Mouse (Mus musculus) embryo, embryonic 10.5 days (tissue): ENCODE measurements around the gene Mmp19.
A peak's percentile ranks its signal among the peaks of the same experiment; 100 is the strongest.
"Not testable (repeated sequence)": the region's sequence is repeated elsewhere in the genome, so short reads cannot be mapped to it uniquely, and the experiment has no call there.

Experiments used
- DNase-seq: peaks from one replicate; pipeline ENCODE4 v3.0.0-alpha.2; 2015; ENCODE audit warnings: low spot score

The Mmp19 gene

DNA sequence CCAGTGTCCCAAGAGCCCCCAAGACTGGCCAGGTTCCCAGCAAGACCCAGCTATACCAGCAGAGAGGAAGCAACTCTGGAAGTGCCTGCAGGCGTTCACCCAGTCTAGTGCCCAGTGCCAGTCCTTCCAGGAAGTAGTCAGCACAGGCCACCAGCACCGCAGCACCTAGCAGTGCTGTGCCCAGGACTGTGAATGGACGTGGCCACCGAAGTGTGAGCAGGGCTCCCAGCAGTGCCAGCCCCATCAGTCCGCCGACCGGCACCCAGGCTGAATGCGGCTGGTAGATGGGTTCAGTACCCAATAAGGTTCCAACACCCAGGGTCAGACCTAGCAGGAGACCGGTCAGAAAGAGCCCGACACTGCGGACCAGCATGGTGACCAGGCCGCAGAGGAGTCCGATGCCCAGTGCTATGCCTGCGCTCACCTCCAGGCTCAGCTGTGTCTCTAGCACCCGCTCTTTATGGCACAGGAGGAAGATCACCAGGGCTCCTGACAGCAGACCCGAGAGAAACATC is 11.3 kb downstream of the Mmp19 start:
- no peak for DNase-seq

DNA sequence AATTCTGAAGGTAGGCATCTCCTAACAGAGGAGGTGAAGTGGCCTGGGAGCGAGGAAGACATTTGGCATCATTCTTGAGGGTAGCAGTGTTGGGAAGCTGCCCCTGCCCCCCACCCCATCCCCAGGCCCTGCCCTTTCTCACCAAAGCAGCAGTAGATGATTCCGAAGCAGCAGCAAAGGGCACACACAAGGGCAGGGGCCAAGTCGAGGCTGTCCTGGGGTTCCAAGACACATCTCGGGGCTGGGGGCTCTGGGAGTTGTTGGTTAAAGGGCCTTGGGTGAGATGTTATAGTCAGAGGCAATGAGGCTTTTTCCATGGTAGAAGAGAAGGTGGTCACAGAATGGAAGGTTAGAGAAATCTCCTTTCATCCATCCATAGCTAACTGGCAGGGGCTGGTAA is 12.2 kb downstream of the Mmp19 start:
- DNase-seq: no peak

DNA sequence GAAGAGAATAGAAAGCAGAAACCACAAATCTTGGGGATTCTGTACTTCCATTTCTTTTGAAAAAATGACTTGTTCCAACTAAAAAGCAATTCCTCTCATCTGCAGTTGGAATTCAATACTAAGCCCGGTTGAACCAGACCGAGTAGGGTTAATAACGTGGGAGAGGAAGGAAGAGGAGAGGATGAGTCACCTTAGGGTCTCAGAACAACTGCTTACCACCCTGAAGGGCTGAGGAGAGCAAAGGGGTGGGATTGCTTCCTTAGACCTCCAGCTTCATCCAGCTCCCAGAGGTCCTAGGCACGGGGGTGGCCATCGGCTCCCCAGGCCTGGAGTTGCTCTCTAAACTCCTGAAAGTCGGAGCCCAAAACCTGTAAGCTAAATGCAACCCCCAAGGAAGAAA is 12.7 kb downstream of the Mmp19 start:
- no peak for DNase-seq

DNA sequence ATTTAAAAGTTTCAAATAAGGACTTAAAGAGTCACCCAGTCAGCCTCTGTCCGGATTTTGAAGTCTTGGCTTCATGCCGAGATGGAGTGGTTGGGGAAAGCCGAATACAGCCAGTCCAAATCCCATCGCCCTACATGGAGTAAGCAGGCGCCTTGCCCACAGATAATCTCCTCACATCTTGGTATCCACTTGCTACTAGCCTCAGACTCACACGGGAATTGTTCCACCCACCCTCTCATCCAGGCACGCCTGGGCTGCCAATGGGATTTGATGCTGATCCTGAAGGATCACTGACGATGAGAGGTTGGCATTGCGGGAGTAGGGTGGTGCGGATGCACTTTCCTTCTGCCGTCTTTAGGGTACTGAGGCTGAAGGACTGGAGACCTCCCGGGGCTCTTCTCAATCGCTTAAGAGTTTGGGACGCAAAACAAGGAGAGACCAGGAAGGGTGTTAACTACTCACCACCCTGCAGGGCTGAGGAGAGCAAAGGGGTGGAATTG is 13.1 kb downstream of the Mmp19 start, which contains the start of gene Dnajc14:
Dnajc14 (plus strand) TSS at position 292 of the 500 bp plus-strand sequence.
- DNase-seq: peak; percentile 72

DNA sequence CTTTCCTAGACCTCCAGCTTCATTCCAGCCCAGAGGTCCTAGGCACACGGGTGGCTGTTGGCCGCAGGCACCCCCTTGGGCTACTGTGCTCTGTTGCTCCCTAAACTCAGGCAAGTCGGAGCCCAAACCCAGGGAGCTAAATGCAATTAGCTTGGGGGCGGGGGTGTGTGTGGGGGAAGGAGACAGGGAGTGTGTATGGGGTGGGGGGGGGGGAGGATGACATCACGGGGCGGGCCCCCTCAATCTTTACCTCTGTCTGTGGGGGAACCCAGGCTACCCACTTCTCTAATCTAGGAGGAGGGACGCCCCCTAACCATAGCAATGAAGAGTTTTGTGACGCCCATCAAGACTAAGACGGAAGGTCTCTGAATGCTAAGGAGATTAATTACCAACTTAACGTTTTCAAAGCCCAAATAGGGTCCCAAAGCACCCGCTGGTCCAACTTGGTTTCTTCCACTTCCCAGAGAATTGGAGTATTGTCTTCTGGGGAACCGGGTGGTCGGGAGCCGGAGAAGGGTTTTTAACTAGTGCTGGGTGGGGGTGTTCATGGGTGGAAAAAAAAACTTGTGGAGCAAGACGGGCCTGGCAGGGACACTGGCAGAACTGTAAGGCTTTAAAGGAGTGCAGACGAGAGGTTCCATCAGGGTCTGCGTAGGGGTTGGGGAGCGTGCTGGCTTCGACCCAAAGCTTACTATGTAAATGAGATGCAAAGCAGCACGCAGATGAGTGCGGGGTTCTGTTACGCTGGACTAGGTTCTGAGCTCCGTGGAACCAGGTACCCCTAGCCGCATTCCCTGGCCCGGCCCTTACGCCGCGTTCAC is 13.8 kb downstream of the Mmp19 start, which contains the start of gene Tmem198b:
Tmem198b (minus strand) TSS at position 100 of the 821 bp plus-strand sequence.
- peak; percentile 85 for DNase-seq

DNA sequence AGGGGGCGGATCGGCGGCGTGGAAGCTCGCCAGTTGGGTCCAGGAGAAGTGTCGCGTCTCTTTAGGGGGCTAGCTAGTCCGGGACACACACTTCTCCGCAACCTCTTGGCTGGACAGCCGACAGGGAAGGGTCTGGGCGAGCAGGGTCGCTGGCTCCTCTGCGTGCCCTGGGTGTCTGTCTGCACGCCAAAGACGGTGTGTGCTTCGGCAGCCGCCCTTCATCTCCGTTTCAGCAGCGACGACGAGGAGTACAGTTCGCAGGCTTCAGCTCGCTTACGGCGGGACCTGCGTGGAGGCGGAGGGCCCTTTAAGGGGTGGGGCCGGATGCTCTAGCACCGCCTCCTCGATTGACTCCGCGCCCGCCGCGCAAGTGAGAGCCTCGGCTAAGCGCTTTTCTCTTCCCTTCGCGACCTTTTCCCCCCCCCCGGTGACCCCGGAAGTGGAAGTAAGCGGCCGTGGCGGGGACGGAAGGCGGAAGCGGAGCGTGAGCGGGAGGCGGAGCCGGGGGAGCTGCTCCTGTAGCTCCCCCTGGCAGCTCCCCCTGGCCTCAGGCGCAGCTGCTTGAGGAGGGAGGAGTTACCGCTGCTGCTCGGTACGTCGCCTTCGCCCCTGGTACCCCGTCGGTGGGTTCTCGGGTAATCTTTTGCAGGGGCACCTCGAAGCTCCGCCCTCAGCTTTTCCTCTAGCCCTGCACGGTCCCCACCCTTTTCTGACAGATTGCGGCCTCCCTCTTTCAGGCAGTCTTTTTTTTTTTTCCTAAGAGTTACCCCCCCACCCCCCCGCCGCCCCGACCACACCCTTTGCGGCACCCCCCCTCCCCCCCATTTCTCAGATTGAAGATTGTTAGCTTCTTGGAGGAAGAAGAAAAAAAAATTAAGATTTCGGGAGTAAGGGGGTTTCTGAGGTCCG is 14.6 kb downstream of the Mmp19 start:
- peak; percentile 99 for DNase-seq

DNA sequence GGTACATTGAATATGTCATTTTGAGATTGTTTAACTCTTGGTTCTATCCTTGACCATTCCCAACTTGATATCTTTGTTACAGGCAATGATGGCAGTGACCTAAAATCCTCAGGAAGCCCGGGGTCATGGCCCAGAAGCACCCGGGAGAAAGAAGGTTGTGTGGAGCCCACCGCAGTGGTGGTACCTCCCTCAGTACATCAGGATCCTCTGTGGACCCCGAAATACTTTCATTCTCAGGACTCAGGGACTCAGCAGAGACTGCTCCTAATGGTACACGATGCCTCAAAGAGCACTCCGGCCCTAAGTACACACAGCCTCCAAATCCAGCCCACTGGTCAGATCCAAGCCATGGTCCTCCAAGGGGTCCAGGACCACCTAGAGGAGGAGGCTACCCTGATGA is 15.4 kb downstream of the Mmp19 start:
- peak; percentile 13 for DNase-seq

DNA sequence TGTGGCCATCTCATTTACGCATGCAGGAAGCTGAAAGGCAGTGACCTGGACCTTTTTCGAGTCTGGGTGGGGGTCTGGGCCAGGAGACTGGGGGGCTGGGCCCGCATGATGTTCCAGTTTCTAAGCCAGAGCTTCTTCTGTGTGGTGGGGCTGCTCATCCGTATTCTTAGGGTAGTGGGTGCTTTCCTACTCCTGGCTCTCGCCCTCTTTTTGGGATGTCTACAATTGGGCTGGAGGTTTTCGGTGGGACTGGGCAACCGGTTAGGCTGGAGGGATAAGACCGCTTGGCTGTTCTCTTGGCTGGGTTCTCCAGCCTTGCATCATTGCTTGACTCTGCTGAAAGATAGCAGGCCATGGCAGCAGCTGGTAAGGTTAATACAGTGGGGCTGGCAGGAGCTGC is 16.3 kb downstream of the Mmp19 start:
- DNase-seq: no peak

DNA sequence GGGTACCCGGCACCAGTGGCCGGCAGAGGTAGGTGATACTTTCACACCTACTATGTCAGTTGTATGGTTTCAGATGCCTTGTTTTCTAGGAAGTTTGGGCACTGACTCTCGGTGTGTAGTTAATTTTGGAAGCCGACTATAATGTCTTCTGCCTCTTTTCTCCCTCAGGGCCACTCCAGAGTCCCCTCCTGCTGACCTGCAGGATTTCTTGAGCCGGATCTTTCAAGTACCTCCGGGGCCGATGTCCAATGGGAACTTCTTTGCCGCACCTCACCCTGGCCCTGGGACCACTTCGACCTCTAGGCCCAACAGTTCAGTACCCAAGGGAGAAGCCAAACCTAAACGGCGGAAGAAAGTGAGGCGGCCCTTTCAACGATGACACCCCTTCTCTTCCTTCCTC is 26.3 kb downstream of the Mmp19 start, which contains the start of gene Sarnp:
Sarnp (plus strand) TSS at position 301 of the 400 bp plus-strand sequence.
- DNase-seq: no peak

DNA sequence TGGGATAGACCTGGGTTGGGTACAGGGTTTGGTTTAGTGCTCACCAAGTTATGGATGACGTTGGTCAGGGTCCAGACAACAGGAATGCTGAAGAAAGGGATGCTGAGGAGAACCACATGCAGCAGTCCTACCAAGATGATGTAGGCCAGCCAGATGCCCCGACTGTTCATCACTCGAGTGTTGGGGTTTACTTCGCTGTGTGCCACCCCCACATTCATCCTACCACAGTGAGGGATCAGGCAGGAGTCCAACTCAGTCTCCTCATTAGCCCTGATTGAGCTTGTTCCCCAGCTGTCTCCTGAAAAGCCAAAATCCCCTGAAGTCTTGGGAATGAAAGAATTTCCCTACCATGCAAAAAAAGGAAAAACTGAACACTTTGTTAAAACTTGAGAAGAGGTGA is 29.5 kb downstream of the Mmp19 start:
- DNase-seq: no peak

DNA sequence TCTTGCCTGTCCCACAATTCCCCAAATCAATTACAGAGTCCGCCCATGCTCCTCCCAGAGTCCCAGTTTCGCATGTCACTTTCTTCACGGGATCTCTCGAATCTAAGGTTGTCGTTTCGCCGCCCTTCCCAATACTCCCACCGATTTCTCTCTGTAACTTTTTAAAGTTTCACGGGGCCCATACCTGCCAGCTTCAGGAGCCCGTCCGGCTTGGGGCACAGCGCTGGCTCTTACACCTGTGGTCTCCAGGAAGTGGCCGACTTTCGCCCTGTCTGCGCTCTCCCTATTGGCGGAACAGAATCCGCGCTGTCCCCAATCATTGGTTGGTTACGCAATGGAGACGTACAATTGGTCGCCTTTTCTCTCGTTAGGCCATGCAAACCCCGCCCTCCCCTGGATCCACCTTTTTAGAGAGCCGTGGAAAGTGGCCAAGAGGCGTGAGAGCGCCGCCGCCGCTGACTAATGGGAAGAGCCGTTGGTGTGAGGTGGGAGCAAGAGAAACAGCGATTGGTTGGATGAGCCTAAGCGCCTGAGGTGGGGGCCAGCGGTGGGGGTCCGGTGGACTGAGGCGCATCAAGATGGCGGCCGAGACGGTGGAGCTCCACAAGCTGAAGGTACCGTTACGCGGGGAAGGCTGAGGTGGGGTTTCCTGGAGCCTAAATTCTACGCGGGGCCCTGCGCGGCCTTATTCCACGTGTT is 30.8 kb downstream of the Mmp19 start, which contains the start of gene Ormdl2:
Ormdl2 (minus strand) TSS at position 288 of the 699 bp plus-strand sequence.
- DNase-seq: peak; percentile 100

DNA sequence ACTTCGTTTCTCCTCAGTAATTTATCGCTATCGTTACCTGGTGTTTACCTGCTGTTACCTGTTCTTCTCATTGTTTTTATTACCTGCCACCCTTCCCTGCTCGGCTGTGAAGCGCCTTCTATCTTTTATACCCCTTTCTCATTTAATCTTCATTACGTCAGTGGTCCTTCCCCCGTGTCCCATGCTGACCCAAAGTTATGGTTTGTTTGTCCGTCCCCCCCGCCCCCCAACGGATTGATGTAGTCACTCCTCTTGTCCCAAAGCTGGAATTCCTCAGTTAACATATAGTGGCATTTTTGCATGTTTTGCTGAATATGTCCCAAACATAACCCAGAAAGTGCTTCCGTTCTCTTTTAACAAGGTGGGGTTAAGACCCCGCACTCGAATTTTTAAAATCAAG is 31.4 kb downstream of the Mmp19 start:
- DNase-seq: peak; percentile 29

DNA sequence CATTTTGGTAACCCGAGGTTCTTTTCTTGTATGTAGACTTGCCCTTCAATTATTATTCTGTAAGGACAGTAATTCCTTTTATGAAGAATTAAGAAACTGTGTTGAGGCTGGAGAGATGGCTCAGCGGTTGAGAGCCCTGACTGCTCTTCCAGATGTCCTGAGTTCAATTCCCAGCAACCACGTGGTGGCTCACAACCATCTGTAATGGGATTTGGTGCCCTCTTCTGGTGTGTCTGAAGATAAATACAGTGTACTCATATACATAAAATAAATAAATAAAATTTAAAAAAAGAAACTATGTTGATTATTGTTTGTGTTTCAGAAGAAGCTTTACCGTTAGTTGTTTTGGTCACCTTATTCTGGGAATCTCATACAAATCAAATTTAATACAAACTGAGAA is 32.4 kb downstream of the Mmp19 start:
- DNase-seq: not testable (repeated sequence)

DNA sequence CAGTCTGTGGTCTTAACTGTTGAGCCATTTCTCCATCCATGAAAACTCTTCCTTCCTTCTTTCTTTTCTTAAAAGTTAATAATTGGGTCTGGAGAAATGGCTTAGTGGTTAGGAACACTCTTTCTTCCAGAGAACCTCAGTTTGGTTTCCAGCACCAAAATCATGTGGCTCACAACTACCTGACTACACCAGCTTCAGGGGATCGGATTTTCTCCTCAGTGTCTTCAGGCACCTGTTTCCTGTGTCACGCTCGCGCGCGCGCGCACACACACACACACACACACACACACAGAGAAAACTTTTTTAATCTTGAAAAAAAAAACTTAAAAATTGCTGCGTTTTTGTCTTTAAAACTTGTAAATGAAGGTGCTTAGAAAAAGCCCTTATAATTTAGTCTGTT is 33.1 kb downstream of the Mmp19 start:
- no peak for DNase-seq

DNA sequence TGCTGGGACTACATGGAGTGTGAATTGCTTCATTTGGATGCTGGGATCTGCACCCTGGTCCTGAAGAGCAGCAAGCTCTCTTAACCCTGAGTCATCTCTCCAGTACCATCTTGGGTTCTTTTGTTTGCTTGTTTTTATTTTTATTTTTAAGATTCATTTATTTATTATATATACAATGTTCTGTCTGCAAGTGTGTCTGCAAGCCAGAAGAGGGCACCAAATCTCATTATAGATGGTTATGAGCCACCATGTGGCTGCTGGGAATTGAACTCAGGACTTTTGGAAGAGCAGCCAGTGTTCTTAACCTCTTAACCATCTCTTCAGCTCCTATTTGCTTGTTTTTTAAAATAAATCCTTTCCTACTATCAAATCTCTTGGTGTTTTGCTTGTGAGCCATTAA is 46.7 kb downstream of the Mmp19 start:
- no peak for DNase-seq

DNA sequence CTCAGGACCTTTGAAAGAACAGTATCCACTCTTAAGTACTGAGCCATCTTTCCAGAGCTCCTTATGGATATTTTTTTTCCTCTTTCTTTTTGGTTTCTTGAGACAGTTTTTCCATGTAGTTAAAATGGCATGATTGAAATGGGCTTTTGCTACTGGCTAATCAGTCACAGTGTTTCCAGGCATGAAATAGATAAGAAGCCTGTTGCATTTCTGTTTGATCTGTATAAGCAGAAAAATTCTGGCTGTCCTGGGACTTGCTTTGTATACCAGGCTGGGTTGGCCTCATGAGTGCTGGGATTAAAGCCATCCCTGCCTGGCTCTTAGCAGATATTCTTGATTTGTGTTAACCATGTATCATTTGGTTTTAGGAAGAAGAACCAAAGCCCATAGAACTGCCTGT is 48.7 kb downstream of the Mmp19 start:
- no peak for DNase-seq

DNA sequence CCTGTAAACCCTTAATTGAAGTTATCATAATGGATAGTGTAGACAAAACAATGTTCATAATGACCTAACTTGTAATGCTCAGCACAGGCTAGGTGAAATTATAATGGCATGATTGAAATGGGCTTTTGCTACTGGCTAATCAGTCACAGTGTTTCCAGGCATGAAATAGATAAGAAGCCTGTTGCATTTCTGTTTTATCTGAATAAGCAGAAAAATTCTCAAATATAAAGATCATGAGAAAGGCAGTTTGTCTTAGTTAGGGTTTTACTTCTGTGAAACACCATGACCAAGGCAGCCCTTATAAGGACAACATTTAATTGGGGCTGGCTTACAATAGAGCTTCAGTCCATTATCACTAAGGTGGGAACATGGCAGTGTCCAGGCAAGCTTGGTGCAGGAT is 49.9 kb downstream of the Mmp19 start:
- no peak for DNase-seq

DNA sequence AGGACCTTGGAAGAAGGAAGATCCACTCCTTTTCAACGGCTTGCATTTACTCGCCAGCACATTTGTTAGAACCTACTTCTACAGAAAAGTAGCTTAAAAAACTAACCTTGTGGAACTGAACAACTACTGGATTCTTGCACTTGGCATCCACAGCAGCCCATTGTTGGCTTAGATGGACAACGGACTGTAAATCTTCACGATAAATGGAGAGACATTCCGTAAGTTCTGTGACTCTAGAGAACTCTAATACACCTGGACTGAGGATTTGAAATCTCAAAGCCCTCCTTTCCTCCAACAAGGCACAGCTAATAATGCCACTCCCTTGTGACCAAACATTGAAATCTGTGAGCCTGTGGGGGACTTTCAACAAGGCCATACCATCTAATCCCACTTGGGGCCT is 52.5 kb downstream of the Mmp19 start:
- DNase-seq: no peak

DNA sequence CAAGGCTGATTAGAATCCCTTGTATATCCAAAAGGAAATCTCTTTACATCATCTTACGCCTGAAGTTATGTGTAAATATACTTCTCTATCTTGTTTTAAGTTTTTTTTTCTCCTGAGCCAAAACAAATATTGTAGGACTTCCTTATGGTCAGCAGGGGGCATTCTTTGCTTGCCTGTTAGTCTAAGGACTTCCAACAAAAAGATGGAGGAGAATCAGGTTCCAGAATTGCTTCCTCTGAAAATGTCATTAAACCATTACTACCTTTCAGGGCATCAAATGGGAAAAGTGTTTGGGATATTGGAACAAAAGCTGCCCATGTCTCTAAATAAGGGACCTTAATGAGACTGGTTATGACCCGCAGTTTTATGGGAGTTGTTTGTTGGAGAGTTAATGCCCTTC is 54.8 kb downstream of the Mmp19 start:
- DNase-seq: peak; percentile 79

DNA sequence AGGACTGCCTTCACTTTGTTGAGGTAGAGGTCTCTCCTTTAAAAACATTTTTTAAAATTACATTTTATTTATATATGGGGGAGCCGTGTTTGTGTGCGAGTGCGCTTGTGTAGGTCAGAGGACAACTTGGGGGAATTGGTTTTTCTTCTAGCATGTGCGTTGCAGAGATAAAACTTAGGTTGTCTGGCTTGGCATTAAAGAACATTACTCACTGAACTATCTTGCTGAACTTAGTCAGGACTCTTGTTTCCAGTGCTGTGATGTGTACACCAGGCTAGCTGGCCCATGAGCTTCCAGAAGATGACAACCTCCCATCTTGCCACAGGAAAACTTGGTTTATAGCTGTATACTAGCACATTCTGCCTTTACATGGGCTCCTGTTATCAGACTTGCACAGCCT is 56.0 kb downstream of the Mmp19 start:
- DNase-seq: no peak

DNA sequence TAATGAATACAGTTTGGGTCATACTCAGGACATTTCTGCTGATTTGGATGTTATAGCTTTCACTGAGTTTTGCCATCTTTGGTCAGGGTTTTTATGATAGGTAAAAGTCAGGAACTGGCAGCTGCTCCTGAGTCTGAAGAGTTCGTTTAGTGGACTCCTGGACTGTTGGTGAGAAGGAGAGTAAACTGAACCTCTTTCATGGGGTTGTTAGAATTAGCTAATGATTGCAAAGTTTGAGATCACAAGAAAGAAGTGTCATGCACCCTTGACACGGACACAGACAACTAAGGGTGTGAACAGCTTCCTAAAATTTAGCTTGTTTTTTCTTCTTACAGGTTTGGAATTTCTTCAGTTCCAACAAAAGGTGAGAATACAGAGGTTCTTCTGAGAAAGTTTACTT is 57.7 kb downstream of the Mmp19 start:
- no peak for DNase-seq

DNA sequence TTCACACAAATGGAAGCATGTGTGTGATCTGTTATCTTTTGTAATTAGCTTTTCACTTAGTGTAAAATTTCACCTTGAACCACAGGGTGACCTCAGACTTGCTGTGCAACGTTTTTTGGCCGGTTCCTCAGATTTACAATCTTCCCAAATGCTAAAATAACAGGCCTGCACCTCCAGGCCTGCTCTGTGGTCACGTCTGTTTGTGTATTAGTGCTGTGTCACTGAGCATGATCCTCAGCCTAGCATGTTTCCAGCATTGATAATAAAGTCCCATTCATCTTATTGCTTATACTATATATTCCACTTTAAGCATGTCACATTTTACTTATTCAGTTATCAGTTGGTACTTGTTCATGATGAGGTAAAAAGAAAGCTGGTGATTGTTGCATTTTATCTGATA is 59.6 kb downstream of the Mmp19 start:
- no peak for DNase-seq
